Mouse (Mus musculus) mature B cell (primary cell): Measurements from ENCODE around the gene Bin2.

Source experiments
- in situ Hi-C: fragments of 300-500 bp; cut with MboI; formaldehyde crosslinking; loops from 2 replicates; pipeline ENCODE4 v1.14.3; 2019

Gene Bin2

GRCm38 (mm10) chr15:100681770-100682169, 12.4 kb upstream of the Bin2 start:
- in situ Hi-C loops, result no loop called here

DNA sequence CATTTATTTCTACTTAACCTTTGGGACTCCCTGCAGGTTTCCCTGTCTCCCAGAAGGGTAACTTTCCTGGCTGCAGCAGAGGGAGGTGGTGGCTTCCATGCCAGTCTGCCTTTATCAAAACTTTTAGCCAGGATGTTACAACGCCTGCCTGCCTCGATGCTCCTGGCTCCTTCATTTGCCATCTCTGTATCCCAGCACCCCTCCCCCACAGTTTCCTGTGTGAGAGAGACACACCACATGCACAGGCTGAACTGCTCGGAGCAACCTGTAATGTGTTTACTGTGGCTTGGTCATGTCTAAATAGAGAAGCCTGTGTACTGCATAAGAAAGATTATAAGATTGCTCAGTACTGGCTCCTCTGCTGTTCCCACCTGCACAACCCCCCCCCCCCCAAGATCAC, 11.0 kb upstream of the Bin2 start:
- in situ Hi-C loops, result no loop called here

GRCm38 (mm10) chr15:100679005-100679404, 9.7 kb upstream of the Bin2 start:
- in situ Hi-C loops, result loop anchor here (10.0 kb wide), 1 partner anchor 144 kb away; no protein-coding TSS in a partner anchor

GRCm38 (mm10) chr15:100678581-100678980, 9.2 kb upstream of the Bin2 start:
- in situ Hi-C loops, result loop anchor here (10.0 kb wide), 1 partner anchor 144 kb away; no protein-coding TSS in a partner anchor

DNA sequence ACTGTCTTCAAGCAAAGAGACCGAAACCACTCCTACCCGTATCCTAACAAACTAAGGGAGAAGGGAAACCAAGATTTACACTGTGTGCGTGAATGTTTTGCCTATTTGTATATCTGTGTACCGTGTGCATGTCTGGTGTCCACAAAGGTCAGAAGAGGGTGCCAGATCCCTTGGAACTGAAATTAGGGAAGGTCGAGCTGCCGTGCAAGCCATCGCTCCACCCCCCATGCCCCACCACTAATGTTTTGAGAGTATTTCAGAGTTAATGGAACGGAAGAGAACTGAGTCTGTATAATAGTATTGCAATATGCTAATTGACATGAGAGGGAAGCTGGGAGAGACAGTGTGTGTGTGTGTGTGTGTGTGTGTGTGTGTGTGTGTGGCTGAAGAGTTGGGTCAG, 8.3 kb upstream of the Bin2 start:
- in situ Hi-C loops, result loop anchor here (10.0 kb wide), 1 partner anchor 143 kb away; no protein-coding TSS in a partner anchor

DNA sequence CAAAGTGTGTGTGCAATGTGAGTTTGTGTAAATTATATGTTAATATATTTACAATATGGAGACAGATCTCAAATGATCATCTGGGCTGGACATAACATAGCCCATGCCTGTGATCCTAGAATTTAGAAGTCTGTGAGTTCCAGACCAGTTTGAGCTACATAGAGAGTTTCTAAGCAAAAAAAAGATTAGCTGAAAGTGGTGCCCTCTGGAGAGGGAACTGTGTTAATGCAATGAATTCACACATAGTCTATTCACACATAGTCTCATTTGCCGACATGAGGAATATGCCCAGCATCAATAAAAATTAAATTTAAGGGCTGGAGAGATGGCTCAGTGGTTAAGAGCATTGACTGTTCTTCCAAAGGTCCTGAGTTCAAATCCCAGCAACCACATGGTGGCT, 7.2 kb upstream of the Bin2 start:
- in situ Hi-C loops, result loop anchor here (10.0 kb wide), 1 partner anchor 142 kb away; no protein-coding TSS in a partner anchor

- in situ Hi-C loops, result loop anchor here (10.0 kb wide), 1 partner anchor 141 kb away; no protein-coding TSS in a partner anchor
Observed at GRCm38 (mm10) chr15:100675486-100675885, 6.1 kb upstream of the Bin2 start.

DNA sequence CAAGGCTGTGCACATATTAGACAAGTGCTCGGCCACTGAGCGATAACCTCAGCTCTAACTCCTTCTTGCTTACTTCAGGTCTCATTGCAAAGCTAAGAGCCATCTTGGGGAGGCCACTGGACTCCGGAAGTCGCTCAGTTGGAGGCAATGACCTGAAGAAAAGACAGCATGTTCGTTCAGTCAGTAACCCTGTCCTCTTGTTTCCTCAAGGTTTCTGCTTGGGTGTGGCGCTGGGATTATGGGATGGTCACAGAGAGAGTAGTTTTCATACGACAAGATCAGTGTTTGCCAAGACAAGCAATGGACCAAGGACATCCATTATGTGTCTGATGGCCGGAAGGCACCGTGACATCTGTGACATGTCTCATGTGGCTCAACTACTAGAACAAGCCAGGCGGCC, 5.2 kb upstream of the Bin2 start:
- in situ Hi-C loops, result loop anchor here (10.0 kb wide), 1 partner anchor 140 kb away; no protein-coding TSS in a partner anchor

DNA sequence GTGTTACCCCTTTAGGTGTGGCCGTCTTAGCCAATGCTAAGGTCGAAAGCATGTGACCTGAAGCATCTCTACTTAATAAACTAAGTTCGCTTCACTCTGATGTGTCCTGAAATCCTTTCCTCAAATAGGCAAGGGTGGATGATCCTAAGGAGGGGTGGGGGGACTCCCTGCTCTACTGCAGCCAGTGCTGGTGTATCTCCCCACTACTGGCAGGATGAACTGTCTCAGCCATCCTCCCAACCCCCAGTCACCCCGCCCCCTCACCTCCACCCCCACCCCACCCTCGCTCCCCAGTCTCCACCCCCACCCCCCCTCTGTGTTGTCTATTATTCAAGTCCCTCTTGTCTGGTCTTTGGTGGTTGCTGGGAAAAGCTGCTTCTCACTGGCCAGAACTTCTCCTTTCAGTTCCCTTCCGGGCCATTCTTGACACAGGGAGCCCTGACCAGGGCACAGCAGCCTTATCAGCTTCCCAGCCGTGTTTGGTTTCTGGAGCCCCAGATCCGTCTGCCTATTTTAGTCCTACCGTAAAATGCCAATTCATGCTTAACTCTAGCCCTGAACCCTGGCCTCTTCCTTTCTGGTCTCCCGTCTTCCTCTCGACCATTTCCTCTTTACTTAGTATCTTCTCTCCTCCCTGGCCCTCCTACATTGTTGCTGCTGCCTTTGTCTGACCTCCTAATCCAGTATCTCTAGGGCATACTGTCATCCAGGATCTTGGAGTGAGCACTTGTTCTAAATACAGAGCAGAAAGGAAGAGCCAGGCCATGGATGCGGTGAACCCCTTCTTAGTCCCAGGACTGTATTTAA, 4.4 kb upstream of the Bin2 start:
- in situ Hi-C loops, result loop anchor here (10.0 kb wide), 1 partner anchor 139 kb away; no protein-coding TSS in a partner anchor

- in situ Hi-C loops, result loop anchor here (10.0 kb wide), 1 partner anchor 136 kb away; no protein-coding TSS in a partner anchor
Observed at GRCm38 (mm10) chr15:100670833-100671232, 1.5 kb upstream of the Bin2 start.

- in situ Hi-C loops, result loop anchor here (10.0 kb wide), 1 partner anchor 135 kb away; no protein-coding TSS in a partner anchor
Observed at GRCm38 (mm10) chr15:100670004-100670403, 651 bp upstream of the Bin2 start.

DNA sequence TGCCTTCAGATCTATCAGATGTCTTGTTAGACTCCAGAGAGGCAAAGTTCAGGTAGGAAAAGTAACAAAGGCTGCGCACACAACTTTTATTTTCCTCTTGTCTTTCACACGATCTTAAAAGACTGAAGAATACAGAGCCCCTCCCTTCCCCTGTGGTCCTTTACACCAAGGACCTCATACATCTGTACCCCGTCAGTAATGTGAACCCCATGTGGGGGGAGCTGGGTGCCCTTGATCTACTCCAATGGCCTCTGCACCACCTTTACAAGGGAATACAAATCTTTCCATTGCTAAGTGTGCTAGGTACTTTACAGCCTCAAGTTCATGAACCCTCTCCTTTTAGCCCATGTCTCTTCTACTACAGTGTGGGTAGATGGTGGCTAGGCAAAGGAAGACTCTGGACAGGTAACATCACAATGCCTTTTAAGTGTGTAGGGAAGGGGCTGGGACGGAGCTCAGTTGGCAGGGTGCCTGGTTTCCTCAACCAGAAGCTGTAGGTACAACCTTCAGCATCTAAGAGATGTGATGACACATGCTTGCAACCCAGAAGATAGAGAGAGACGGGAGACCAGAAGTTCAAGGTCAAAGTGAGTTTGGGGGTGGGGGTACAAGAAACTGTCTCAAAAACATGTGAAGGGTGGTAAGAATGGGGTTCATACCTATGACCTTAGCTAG, 1.3 kb downstream of the Bin2 start:
- in situ Hi-C loops, result no loop called here

GRCm38 (mm10) chr15:100667420-100667819, 1.9 kb downstream of the Bin2 start:
- in situ Hi-C loops, result no loop called here

DNA sequence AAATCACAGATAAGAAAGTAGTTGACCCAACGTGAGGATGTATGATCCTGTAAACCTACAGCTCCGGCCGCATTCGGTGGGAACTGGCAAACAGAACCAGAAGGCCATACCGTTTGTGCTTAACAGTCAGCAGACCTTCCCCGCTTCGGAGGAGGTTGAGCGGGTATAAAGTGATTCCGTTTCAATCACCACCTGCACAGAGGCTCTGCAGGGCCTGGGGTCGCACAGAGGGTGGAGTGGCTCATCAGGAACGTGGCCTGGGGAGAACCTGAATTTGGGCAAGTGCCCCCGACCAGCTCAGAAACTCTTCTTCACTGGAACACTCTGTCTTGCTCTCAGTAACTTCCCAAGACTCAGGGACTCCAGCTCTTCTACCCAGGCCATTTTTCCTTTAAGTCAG, 2.5 kb downstream of the Bin2 start:
- in situ Hi-C loops, result no loop called here

GRCm38 (mm10) chr15:100666219-100666696, 3.1 kb downstream of the Bin2 start:
- in situ Hi-C loops, result no loop called here

- in situ Hi-C loops, result no loop called here
Observed at GRCm38 (mm10) chr15:100665411-100666218, 3.7 kb downstream of the Bin2 start.

DNA sequence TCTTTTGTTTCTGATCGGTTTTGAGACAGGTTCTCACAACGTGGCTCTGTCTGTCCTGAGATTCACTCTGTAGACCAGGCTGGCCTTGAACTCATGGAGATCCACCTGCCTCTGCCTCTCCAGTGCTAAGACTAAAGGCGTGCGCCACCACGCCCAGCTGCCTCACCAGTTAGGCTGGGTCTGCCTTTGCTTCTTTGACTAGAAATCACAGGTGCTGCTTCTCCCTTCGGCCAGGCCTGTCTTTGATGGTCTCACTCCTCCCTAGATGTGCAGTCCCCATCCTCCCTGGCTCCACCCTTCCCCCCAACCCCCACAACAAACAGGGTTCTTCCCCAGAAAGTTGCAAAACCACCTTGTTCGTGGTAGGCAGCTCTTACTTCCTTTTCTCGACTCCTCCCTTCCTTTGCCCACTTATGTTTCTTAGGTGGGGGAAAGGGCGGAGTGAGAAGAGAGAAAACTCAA, 4.5 kb downstream of the Bin2 start:
- in situ Hi-C loops, result no loop called here

DNA sequence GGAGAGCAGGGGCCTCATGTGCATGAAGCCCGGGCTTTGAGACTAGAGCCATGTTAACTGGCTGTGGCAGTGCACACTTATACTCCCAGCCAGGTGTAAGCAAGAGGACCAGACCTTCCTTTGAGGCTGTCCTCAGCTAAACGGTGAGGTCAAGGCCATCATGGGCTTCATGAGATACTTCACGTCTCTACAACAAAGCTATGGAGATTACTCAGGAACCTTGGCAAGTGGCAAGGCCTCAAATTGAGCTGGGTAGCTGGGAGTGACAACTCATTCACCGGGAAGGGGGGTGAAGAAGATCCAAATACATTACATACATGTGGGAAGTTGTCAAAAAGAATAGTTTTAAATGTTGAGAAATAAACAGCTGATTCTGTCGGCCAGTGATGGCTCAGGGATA, 8.5 kb downstream of the Bin2 start:
- in situ Hi-C loops, result no loop called here

DNA sequence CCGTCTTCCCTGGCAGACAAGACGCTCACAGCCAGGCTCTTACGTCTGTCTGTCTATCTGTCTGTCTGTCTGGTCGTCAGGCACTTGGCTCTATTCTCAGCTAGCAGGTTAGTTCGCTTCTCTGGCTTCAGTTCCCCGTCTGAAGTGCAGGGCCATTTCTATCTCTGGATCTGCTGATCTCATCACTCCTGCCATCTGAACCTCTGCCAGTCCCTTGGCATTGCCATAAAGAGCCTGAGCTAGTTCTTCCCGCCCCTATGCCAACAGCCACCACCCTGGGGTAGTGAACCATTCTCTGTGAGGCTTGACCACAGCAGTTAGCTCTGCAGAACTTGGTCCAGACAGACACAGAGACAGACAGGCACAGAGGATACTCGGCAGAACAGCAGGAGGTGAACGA, 9.0 kb downstream of the Bin2 start:
- in situ Hi-C loops, result no loop called here

DNA sequence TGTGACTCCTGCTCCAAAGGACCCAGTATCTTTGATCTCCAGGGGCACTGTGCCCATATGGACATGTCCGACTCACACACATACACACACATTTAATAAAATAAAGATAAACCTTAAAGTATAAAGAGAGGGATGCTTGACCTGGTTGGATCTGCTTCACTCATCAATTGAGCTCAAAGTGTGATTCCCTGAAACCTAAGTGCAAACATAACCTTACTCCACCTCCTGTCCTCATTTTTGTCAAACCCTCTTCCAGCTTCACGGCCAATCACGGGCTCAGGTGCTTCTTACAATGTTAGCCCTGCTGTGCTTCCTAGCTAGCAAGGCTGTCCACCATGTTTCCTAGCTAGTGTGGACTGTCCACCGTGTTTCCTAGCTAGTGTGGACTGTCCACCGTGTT, 14.2 kb downstream of the Bin2 start:
- in situ Hi-C loops, result no loop called here

DNA sequence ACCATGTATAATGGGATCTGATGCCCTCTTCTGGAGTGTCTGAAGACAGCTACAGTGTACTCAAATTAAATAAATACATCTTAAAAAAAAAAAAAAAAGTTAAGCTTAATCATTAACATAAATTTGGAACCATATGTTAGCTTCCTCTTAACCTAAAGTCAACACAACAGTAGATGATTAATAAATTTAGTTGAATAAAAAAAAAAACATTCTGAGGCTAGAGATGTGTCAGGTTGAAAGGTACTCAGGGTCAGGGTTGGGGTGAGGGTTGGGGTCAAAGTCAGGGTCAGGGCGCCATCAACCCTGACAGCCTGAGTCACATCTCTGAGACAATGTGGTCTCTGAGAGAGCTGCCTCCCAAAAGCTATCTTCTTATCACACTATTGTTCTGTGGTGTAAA, 15.1 kb downstream of the Bin2 start:
- in situ Hi-C loops, result no loop called here

DNA sequence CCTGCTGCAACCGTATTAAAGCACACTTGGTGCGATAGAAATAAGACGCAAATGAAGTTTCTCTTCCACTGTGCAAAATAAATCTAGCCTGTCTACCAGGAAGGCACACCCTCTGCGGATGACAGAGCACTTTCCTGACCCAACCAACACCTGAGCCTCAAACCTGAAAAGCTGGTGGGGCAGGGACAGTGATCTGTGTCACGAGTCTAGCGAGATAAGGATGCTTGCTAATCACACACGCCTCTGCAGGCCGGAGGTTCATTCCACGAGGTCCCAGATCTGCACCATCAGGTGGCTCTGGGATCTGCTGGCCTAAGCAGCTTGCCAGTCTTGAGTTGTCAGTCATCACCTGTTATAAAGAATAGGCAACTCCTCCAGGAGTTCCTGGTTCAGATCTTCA, 17.7 kb downstream of the Bin2 start:
- in situ Hi-C loops, result no loop called here
